Mouse (Mus musculus): ENCODE measurements around the gene Gapvd1.

GRCm38 (mm10) chr2:34646541-34646865, 108.5 kb downstream of the Gapvd1 start:
- TF ChIP-seq POLR2A (IDR thresholded peaks at IDR 0.05; ENCODE audit: low read depth, low read length) (no peak), CTCF (conservative IDR thresholded peaks at IDR 0.05; ENCODE audit: insufficient read depth, insufficient read length, low read depth, low read length) (no peak)
